Mouse (Mus musculus): ENCODE measurements around the gene Adh6b. TPM values are rescaled to one million over a fixed set of nuclear protein-coding genes. Genes with fewer than 3 reads are reported as not detected.

Adh6b gene
- polyA plus RNA-seq, 1 experiment from 2014 or later = 0.16 TPM

DNA sequence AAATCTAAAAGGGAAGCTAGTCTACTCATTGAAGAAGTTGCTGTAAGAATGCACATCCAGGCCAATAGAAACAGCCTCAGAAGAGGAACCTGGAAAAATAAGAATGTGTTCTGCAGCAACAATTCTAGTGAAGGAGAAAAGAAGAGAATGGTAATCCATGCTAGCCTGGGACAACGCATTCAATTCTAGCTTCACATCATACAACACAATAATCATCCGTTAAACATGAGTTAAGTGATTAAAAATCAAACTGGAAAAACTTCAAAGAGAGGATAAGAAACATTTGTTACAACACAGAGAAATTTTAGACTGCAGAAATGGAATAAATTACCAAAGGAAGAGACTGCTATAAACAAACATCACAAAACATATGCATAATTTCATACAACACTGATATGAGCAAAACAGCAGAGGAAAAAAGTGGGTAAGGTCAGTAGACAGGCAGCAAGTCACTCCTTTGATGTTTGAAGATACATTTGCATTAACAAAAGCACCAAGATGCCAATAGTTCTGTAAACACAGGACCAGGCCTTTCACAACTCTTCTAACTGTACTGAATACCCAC is 24.6 kb upstream of the Adh6b start:
- H3K9ac ChIP-seq = no peak overlapping the region
- H3K4me1 ChIP-seq = 0 out of 2 replicates have a peak, but pooled peaks cover 2% of the 10 kb centered on the region
- no peak overlapping the region for H3K4me3 ChIP-seq
- ATAC-seq (ENCODE audit: borderline replicate concordance, extremely low read depth, low FRiP score, low TSS enrichment) = peak; percentile 91
- H3K27ac ChIP-seq = peak overlapping the region; percentile 83
- H3K4me2 ChIP-seq = no peak overlapping the region
- H3K9me3 ChIP-seq = no peaks in the 10 kb centered on the region
- no peaks in the 10 kb centered on the region for H3K36me3 ChIP-seq
- no peaks in the 10 kb centered on the region for H3K27me3 ChIP-seq
- 43% methylated on average over 2 of the region's 2 CpGs for WGBS

GRCm38 (mm10) chr3:138325001-138325400 is 16.6 kb upstream of the Adh6b start:
- 92% methylated on average over 17 of the region's 17 CpGs for WGBS
- no peak for ATAC-seq (ENCODE audit: borderline replicate concordance, extremely low read depth, low FRiP score, low TSS enrichment)
- no peaks in the 10 kb centered on the region for H3K36me3 ChIP-seq
- no peak overlapping the region for H3K27ac ChIP-seq
- no peak overlapping the region for H3K4me3 ChIP-seq
- no peak overlapping the region for H3K4me2 ChIP-seq
- no peak overlapping the region for H3K9ac ChIP-seq
- H3K4me1 ChIP-seq = no peaks in the 10 kb centered on the region
- H3K9me3 ChIP-seq = no peaks in the 10 kb centered on the region
- no peaks in the 10 kb centered on the region for H3K27me3 ChIP-seq

DNA sequence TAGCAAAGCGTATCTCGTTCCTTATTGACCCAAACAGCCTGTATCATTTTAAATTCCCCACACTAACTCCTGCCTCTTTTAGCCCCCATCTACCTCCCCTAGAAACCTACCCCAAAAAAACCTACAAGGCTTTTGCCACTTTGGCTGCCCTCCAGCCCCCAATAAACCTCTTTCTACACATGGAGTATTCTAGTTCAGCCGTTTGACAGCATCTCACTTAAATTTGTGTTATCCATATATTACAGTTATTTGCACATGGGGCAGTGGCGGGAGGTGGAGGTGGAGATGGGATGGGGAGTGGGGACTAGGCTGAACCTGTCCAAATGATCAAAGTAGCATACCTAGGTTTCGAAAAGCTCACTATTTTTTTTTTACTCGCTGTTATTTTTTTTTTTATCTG is 16.1 kb upstream of the Adh6b start:
- H3K4me3 ChIP-seq = no peak overlapping the region
- no peak overlapping the region for H3K27ac ChIP-seq
- H3K9me3 ChIP-seq = no peaks in the 10 kb centered on the region
- no peak for ATAC-seq (ENCODE audit: borderline replicate concordance, extremely low read depth, low FRiP score, low TSS enrichment)
- no peaks in the 10 kb centered on the region for H3K36me3 ChIP-seq
- H3K4me1 ChIP-seq = no peaks in the 10 kb centered on the region
- H3K9ac ChIP-seq = no peak overlapping the region
- WGBS = 93% methylated on average over 6 of the region's 6 CpGs
- H3K4me2 ChIP-seq = no peak overlapping the region
- no peaks in the 10 kb centered on the region for H3K27me3 ChIP-seq

GRCm38 (mm10) chr3:138333910-138334309 is 7.7 kb upstream of the Adh6b start:
- no peaks in the 10 kb centered on the region for H3K9me3 ChIP-seq
- ATAC-seq (ENCODE audit: borderline replicate concordance, extremely low read depth, low FRiP score, low TSS enrichment) = no peak
- H3K9ac ChIP-seq = no peak overlapping the region
- no peaks in the 10 kb centered on the region for H3K4me1 ChIP-seq
- no peak overlapping the region for H3K4me3 ChIP-seq
- H3K4me2 ChIP-seq = no peak overlapping the region
- H3K36me3 ChIP-seq = no peaks in the 10 kb centered on the region
- H3K27me3 ChIP-seq = no peaks in the 10 kb centered on the region
- 62% methylated on average over 8 of the region's 8 CpGs for WGBS
- no peak overlapping the region for H3K27ac ChIP-seq

GRCm38 (mm10) chr3:138334320-138334719 is 7.3 kb upstream of the Adh6b start:
- no peak overlapping the region for H3K9ac ChIP-seq
- H3K9me3 ChIP-seq = no peaks in the 10 kb centered on the region
- no peak overlapping the region for H3K4me3 ChIP-seq
- no peaks in the 10 kb centered on the region for H3K27me3 ChIP-seq
- H3K36me3 ChIP-seq = no peaks in the 10 kb centered on the region
- no peak; the same call in 1 of the 2 replicates for ATAC-seq (ENCODE audit: borderline replicate concordance, extremely low read depth, low FRiP score, low TSS enrichment)
- no peak overlapping the region for H3K27ac ChIP-seq
- H3K4me1 ChIP-seq = no peaks in the 10 kb centered on the region
- no peak overlapping the region for H3K4me2 ChIP-seq
- 71% methylated on average over 4 of the region's 4 CpGs for WGBS

GRCm38 (mm10) chr3:138335566-138335965 is 6.0 kb upstream of the Adh6b start:
- no peak for ATAC-seq (ENCODE audit: borderline replicate concordance, extremely low read depth, low FRiP score, low TSS enrichment)
- WGBS = 88% methylated on average over 1 of the region's 1 CpGs

DNA sequence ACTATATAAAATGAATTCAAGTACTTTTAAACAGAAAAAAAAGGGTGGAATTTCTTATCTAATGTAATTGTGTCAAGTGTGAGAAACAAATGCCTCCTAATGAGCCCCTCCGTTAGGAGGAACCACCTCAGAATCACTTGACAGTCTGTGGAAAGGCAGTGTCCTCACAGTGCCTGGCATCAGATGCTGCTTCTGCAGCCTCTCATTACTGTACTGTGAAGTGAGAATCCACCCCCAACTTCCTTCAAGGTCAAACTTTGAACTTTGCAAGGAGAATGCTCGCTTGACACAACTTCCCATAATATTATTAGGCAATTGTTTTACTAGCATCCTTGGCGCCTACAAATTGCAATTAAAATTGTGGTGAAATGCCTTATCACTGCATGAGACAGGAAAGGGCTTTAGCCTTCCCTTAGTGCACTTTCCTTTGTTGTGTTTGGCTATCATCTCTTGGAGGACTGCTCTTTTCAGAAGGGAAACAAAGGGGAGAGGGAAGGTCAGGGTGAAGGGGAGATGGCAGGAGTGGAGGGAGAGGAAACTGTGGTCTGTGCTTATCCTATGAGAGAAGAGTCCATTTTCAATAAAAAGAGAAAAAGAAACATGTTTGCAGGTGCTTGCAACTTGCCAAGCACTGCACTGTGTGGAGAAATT is 5.3 kb upstream of the Adh6b start:
- Histone ChIP-seq H3K27ac (no peak overlapping the region), H3K4me1 (no peaks in the 10 kb centered on the region), H3K27me3 (no peaks in the 10 kb centered on the region), H3K36me3 (no peaks in the 10 kb centered on the region), H3K9ac (no peak overlapping the region), H3K9me3 (no peaks in the 10 kb centered on the region), H3K4me2 (no peak overlapping the region), H3K4me3 (no peak overlapping the region)
- 43% methylated on average over 3 of the region's 3 CpGs for WGBS
- ATAC-seq (ENCODE audit: borderline replicate concordance, extremely low read depth, low FRiP score, low TSS enrichment) = no peak

More at GRCm38 (mm10) chr3:138335566-138335965, 6.0 kb upstream of the Adh6b start:
- Histone ChIP-seq H3K4me2 (no peak overlapping the region), H3K9ac (no peak overlapping the region), H3K4me1 (no peaks in the 10 kb centered on the region), H3K27me3 (no peaks in the 10 kb centered on the region), H3K27ac (no peak overlapping the region), H3K36me3 (no peaks in the 10 kb centered on the region), H3K4me3 (no peak overlapping the region), H3K9me3 (no peaks in the 10 kb centered on the region)

- no peak overlapping the region for H3K9ac ChIP-seq
- ATAC-seq (ENCODE audit: borderline replicate concordance, extremely low read depth, low FRiP score, low TSS enrichment) = no peak
- no peak overlapping the region for H3K4me2 ChIP-seq
- 29% methylated on average over 3 of the region's 3 CpGs for WGBS
- no peaks in the 10 kb centered on the region for H3K27me3 ChIP-seq
- H3K4me3 ChIP-seq = no peak overlapping the region
- H3K9me3 ChIP-seq = no peaks in the 10 kb centered on the region
- no peaks in the 10 kb centered on the region for H3K36me3 ChIP-seq
- H3K4me1 ChIP-seq = no peaks in the 10 kb centered on the region
- H3K27ac ChIP-seq = no peak overlapping the region
Measured at GRCm38 (mm10) chr3:138347041-138347440, 5.5 kb downstream of the Adh6b start.

DNA sequence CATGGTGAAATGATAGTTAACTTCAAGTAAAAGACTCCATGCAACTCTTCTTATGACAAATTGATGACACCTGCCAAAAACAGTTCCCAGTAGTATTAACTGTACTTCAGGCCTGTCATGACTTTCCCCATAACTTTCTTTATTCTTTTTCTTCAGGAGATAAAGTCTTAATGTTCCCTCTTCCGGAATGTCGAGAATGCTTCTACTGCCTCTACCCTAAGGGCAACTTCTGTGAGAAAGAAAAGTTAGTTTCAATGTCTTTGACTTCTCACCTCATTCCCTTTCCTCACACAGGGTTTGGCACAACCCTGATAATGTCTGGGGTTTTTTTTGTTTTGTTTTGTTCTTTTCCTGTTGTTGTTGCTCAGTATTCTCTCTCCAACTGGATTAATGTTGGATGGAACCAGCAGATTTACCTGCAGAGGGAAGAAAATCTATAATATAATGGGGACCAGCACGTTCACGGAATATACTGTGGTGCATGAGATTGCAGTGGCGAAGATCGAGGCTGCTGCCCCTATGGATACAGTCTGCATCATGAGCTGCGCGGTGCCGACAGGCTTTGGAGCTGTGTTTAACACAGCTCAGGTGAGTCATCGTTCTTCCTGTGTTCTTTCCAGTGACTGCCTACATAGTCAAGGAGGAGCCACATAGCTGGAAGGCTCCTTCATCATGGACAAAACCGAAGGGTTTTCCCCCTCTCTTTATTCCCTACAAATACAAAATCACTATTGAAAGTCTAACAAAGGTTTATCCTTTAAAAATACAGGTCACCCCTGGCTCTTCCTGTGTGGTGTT is 10.6 kb downstream of the Adh6b start:
- Histone ChIP-seq H3K36me3 (no peaks in the 10 kb centered on the region), H3K9me3 (no peaks in the 10 kb centered on the region), H3K27me3 (no peaks in the 10 kb centered on the region), H3K4me3 (no peak overlapping the region), H3K9ac (no peak overlapping the region), H3K4me1 (0 out of 2 replicates have a peak, but pooled peaks cover 2% of the 10 kb centered on the region), H3K27ac (no peak overlapping the region), H3K4me2 (no peak overlapping the region)
- WGBS = 90% methylated on average over 11 of the region's 11 CpGs
- no peak for ATAC-seq (ENCODE audit: borderline replicate concordance, extremely low read depth, low FRiP score, low TSS enrichment)

- no peak overlapping the region for H3K9ac ChIP-seq
- H3K36me3 ChIP-seq = no peaks in the 10 kb centered on the region
- H3K4me1 ChIP-seq = 0 out of 2 replicates have a peak, but pooled peaks cover 2% of the 10 kb centered on the region
- H3K4me3 ChIP-seq = no peak overlapping the region
- ATAC-seq (ENCODE audit: borderline replicate concordance, extremely low read depth, low FRiP score, low TSS enrichment) = no peak
- no peaks in the 10 kb centered on the region for H3K27me3 ChIP-seq
- H3K27ac ChIP-seq = no peak overlapping the region
- H3K4me2 ChIP-seq = no peak overlapping the region
- H3K9me3 ChIP-seq = no peaks in the 10 kb centered on the region
- 71% methylated on average over 7 of the region's 7 CpGs for WGBS
Measured at GRCm38 (mm10) chr3:138358856-138359255, 17.3 kb downstream of the Adh6b start.

DNA sequence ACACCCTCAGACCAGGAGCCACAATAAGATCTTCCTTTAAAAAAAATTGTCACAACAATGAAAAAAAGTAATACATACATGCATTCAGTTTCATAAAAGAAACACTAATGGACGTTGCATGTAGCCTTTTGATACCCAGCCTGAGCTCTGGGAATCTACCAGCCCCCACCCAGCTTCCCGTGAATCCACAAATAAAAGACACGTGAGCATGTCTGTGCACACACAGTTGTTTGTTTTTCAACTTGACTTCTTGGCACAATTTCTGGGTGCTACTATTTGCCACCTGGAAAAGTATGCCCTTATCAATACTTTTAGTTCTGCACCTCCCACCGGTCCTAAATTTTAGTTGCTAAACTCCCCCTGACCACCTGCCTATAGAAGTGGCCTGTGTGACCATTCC is 19.1 kb downstream of the Adh6b start:
- ATAC-seq (ENCODE audit: borderline replicate concordance, extremely low read depth, low FRiP score, low TSS enrichment) = no peak
- H3K27me3 ChIP-seq = no peaks in the 10 kb centered on the region
- WGBS = 73% methylated on average over 4 of the region's 4 CpGs

DNA sequence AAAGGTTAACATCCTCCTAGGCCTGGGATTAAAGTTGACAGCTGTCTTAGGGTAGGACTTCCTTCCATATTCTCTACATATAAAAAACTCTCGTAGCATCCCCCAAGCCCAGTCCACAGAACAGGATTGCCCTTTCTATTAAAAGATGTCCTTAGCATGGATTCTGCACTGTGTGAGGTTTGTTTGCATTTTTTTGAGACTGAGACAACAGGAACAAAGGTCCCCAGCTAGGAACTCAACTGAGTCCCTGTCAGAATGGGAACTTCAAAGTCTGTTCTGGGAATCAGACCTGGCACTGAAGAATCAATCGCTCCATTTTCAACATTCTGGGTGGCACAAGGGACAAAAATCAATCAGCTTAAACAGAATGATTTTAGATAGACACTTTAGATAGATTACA is 21.3 kb downstream of the Adh6b start:
- 78% methylated on average over 2 of the region's 2 CpGs for WGBS
- Histone ChIP-seq H3K4me1 (no peaks in the 10 kb centered on the region), H3K4me3 (no peak overlapping the region), H3K36me3 (no peaks in the 10 kb centered on the region), H3K9ac (no peak overlapping the region), H3K27me3 (no peaks in the 10 kb centered on the region), H3K27ac (no peak overlapping the region), H3K4me2 (no peak overlapping the region), H3K9me3 (no peaks in the 10 kb centered on the region)
- no peak for ATAC-seq (ENCODE audit: borderline replicate concordance, extremely low read depth, low FRiP score, low TSS enrichment)

More for the DNA sequence above, 19.1 kb downstream of the Adh6b start:
- Histone ChIP-seq H3K9ac (no peak overlapping the region), H3K27ac (no peak overlapping the region), H3K36me3 (no peaks in the 10 kb centered on the region), H3K4me2 (no peak overlapping the region), H3K9me3 (no peaks in the 10 kb centered on the region), H3K4me1 (0 out of 2 replicates have a peak, but pooled peaks cover 2% of the 10 kb centered on the region), H3K4me3 (no peak overlapping the region)

All from lung, embryonic 15.5 days (tissue).